Mouse (Mus musculus) kidney, adult 8-10 months (tissue): ENCODE measurements at regions not wholly inside any gene's neighbourhood (a gene's known extent, or its start where the extent isn't known, plus 50 kb on each side); places are given as distances from the start of the nearest gene placed in this dataset.

ENCODE experiments used
- DNase-seq, 2 experiments: peaks; one replicate each; pipeline ENCODE4 v3.0.0; 2022

DNA sequence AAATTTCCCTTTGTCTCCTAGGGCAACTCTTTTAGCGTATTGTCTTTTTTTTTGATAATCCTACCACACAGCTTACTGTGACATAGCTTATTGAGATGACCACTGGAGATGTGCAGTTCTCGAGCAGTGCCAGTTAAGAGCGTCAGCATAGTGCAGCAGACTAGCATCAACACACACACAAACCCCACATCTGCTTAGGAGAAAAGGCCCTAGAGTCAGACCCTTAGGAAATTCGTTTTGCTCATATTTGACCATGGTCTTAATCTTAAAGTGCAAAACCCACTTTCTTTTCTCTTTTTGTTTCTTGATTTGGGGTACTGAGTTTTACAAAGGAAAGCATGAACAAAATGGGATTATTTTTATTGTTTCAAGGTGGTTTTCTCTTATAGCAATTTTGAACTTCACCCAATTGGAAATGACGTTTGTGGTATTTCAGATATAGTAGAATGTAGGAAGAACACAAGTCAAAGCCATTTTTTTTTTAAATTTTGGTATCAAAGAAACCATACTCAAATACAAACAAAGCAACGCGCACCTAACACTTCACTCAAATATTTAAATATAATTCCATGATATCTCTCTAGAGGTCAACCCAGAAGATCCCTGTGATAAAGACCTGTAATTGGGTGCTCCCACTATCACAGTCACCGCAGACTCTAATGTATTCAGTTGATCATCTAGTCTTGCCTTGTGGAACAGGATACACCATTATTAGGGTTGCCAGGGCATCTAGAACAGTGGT lies 116.7 kb upstream of the Itga4 start:
- no peak for DNase-seq

DNA sequence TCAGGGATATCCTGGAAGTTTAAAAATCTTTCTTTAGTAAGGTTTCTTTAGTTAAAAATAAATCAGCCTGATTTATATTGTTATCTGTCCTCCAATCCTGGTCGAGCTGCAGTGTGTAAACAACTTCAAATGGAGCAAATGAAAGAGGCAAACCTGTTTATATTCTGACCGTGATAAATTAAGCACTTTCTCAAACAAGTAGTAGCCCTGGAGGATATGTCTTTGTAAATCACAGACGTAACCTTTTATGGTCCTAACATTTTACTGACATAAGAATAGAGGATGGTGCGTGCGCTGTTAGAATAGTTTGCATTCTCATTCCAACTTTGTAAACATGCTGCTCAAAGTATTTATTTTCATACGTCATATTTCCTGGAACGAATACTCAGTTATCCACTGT lies 113.3 kb upstream of the Itga4 start:
- DNase-seq, result no peak

DNA sequence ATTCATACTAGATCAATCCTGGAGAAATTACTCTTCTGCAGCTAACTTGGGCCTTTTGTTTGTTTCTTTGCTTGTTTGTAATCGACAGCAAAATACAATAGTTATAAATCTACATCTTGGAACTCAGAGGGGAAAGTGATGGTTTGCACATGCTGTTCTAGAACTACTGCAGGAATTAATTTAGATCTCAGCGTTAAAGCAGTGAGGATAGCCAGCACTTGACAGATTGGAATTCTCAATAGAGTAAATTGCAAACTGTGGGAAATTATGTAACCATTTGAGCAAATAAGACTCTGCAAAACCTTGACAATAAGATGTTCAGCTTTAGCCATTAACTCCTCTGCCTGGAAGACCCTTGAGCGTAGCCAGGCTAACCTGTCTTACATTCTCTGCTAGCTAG lies 112.0 kb upstream of the Itga4 start:
- DNase-seq, result no peak

DNA sequence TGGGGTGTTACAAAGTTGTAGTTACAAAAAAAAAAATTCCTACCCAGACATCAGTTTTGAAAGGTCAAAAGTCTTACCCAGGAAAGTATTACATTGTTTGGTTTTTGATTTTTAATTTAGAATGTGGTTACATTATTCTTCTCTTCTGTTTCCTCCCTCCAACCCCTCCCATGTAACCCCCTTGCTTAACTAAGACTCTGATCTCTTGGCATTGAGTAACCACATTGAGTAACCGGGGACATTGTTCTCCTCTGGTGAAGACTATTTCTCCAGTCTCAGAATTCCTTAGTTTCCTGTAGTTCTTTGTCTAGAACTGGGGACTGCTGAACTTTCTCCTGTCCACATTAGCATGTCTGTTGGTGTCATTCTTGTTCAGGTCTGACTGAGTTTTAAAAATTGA lies 109.3 kb upstream of the Itga4 start:
- DNase-seq, result no peak

DNA sequence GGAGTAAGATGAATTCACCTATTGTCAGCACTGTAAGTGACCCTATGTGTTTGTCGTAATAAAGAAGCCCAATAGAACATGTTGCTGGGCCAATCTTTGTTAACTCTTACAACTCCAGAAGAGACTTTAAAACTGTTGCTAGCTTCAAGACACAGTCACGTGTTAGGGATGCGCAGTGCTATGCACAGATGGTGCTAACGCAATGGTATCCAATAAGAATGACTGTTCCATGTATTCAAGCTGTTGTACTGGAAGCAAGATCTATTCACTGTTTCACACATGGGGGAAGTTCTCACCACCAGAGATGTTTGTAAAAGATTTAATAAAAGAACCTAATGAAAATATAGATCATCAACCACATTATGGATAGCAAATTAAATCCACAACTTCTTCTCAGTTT lies 108.7 kb upstream of the Itga4 start:
- no peak for DNase-seq

DNA sequence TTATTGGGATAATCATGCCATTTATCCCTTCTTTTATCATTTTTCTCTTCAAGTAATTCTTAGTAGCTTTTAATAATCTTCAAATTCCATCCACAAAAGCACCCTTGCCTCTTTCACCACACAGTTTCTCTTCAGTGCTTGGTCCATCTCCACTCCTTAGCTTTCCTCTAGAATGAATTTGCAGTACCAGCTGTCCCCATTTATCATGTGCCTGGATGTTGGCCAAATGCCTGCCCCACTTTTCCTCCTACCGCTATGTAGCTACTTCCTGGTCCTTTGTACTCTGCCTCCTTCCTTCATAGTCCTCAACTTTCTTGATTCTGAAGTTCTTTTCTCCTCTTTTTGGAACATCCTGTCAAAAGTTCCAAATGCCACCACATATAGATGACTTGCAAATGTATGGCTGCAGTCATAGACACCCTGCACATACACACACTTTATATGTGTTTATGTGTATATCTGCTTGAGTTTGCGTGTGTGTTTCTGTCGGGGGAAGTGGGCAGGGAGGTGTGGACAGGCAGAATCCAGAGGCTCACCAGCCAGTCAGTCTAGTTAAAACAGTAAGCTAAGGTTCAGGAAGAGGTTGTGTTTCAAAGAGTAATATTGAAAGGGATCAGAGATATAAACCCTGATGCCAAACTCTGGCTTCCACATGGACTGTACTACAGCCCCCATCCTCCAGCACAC lies 106.1 kb upstream of the Itga4 start:
- peak in 1 of 2 experiments; percentile 17 for DNase-seq

DNA sequence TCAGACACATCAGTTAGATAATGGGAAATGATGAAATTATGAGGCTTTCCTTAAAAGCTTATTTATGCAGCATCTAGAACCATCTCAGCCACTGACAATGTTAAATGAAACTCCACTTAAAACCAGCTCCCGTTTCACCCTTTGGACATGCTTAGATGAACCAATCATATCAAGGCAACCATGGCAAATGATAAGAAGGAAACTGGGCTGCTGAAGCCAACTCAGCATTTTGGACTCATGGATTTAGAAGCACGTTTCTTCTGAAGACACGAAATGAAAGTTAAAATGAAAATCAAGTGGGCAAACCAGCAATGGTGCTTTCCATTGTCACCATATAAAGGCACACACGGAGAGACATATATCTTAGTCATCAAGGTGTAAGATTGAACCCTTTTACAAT lies 103.6 kb upstream of the Itga4 start:
- DNase-seq, result no peak

DNA sequence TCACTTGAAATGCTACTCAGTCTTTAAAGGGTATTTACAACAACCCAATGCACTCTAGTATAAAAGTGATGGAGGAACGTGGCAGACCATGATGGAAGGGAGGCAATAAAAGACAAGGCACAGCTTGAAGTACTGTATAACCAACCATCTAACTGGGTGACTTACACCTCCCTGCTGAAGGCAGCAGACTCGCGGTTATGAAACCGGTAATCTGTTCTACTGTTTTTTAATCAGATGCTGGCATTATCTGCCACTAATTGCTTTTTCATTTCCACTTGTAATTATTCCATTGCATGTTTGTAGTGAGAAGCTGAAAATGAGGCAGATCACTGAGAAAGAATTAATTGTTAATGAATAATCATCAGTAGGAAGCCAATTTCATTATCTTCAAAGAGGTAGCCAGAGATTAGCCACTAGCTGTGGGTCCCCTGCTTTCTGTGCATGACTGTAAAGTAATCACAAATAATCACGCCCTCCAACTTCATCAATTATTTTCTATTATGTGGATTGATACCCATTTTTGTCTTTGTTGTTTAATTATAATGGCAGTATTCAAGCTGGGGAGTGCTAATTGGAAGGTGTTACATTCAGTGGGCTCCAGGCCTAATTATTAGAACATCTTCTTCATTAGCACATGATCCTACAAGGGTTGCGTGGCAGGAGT lies 103.1 kb upstream of the Itga4 start:
- DNase-seq, result no peak

DNA sequence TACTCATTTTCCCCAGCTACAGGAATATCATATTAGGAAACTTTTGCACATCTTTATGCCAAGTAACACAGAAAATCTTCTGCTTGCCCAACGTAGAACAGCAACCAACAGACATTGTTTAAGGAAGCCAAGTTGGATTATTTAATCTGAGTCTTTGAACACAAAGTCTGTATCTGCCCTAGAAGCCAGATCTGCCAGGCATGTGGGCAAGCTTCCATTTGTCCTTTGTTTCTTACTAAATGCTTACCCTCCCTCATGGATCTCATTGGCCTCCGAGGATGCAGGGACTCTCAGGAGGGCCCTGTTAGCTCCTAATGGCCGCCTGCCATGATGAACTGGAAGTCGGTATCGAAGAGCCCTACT lies 102.5 kb upstream of the Itga4 start:
- DNase-seq, result no peak

DNA sequence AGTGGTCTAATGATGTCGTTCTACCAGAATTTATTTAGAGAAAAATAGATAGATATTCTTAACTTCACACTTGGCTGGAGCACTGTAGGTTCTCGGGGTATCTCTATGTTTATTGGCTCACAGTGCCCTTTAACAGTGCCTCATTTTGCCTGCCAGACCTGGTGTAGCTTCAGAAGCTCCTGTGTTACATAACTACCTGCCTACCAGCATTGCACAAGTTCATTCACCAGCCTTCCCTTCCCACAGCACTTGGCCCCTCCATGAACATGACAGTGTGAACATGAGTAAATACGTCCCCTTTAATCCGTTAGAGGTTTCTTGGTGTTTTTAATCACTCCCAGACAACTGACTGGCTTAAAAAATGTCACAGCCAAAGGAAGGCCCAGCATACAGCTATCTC lies 102.2 kb upstream of the Itga4 start:
- no peak for DNase-seq

DNA sequence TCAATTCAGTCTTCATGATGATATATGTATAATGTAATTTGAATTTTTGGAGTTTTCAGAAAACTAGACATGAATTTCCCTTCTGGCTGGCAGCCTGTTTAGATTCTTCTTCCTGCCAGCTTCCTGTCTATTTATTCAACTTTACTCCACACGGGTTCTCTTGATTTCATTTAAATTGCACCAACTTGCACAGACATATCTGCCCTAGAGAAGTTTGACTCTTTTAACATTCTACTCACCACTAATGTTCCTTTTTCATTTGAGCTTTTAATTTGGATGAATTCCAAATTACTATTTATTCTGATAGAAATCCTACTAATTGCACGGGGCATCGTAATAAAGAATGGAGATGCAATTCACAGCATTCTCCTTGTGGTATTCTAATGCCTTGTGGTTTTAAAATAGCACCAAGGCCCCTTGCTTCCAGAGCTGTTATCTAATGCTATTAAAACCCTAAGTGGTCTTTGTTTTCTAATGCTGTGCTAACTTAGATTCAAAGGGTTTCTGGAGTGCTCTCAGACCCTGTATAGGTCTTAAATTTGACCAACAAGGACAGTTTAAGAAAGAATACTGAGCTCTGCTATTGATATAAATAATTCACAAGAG lies 96.7 kb upstream of the Itga4 start:
- DNase-seq, result no peak

DNA sequence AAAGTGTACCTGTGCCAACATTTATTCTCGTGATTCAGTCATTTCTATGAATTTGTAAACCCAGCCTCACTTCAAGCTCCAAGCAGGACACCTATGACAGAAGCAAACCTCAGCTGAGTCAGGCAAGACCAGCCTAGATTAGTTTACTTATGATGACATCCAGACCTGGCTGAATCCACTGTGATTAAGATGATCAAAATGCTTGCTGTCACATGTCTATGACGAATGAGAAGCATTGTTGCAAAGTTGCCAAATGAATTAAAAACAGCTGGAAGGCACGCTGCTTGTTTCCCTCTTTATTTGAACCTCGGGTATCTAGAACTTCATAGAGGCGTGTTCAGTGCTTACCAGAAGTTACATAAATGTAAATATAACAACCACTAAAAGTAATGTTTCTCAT lies 95.9 kb upstream of the Itga4 start:
- DNase-seq, result no peak

DNA sequence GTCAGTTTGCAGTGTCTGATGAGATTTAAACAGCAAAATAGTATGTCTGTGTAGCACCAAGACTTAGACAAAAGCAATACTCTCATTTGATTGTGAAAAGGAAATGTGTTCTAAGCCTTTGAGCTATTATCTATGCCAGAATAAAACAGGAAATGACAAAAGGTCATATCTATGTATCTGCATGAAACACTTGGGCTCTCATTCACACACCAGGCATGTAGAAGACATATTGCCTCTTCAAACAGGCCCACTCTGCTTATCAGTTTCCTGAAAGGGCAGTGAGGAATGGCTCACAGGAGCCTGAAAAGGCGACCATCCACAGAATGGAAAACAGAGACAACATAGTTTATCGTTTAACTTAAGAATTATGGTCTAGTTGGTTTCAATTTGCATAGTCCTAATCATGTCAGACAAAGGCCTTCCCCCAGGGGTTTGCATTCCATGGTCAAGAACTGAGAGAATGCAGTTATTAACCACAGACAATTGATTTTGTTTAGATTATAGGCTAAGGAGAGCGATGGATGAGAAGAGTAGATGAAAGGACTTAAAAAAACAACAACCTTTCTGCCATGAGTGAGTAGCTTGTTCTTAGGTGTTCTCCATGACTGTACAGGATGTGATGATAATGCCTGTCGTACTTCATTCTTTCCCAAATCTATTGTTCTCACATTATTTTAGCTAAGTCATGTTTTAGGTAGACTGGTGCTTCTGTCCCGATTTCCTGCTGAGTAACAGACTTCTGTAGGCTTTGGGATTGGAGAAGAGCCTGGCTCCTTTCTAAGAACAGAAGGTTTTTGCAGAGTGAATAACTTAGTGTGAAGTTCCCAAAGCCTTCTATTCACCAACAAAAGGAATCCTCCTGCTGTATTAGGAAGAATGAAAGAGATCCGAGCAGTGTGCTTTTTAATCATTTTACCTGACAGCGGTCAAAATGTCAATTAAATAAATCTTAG lies 82.0 kb upstream of the Itga4 start:
- DNase-seq, result no peak

DNA sequence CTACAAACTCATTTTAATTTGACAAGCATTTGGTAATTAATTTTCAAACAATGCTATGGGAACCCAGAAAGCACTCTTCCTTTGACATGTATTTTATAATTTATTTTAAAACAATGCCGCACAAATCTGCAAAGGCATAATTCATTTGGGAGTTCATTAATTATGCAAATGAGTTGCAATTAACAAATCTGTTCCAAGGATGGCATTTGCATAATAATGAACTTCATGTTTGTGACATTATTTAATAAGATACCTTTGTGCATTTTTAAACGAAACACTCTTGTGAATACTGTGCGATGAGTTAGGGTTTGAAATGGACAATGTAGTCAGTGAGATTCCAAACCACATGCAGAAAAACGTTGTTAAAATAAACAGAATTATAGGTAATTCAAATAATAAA lies 80.9 kb upstream of the Itga4 start:
- no peak for DNase-seq

DNA sequence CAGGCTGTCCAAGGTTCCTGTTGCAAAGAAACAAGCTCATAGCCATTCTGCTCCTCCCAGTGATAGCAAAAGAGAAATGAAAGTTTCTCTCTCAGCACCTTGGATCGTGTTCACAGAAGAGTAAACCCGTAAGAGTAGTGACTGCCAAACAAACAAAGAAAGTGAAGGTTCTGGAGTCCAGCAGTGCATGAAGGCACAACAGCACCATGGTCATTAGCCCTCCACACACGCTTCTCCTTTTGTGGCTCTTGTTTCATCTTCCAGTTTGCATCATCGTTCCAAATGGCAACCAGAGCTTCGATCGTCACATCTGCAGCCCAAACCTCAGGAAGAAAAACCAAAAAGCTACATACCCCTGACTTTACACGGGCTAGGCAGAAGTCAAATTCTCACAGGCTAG lies 74.4 kb upstream of the Itga4 start:
- no peak for DNase-seq

DNA sequence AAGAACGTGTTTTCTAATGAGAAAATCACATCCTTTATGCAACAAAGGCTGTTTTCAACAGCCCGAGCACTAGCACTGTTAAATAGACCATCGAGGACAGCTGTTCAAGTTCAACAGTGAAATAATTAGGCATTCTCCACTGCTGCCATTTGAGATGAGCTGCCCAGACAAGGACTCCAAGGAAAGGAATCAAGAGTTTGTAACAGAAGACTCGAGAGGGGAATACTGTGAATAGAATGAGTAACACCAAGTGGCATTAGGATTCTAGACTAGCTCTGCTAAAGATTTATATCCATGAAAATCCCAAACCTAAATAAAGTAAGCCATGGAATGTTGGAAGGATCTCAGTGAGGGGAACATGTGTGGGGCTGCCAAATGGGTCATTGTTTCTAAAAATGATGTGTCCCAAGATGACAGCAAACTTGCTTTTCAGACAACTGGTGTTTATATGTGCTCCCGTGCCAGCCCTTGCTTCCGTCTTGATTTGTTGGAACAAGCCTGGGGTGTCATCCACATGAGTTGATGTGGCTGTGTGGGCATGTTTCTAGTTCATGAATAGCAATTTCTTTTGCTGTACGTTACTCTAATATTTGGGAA lies 72.1 kb upstream of the Itga4 start:
- DNase-seq, result no peak

DNA sequence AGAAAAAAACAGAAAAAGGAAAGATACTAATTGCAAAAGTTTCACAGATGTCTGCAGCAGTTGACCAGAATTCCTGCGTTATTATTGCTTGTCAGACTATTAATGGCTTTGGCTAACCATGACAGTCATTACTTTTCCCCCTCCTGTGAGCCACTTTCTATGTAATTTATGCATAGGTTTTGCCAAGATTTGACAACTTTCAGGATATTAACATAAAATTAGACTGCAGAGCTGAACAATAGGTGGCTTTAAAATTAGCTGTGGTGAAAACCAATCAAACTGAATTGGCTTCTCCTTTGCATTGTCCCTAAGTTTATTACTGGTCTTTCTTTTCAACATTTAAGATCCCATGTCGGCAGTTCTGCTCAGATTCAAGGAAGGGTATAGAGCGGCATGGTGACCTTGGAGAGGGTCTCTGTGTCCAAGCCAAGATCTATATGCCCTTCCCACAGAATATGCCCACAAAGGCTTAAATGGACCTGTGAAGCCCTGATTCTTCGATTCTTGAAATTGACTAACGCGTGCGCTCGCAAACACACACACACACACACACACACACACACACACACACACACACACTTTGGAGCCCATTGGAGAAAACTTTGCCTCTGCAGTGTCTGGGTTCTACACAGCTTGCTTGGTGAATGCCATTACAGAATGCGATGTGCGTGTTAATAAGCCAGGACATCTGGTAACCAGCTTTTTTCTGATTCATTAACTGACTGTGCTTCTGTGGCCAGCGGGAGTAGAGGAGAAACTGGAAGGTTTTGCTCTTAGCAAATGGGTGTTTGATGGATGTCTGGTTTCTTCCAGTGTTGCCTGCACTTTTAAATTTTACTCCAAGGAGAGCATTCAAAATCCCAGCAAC lies 69.8 kb upstream of the Itga4 start:
- DNase-seq, result no peak

DNA sequence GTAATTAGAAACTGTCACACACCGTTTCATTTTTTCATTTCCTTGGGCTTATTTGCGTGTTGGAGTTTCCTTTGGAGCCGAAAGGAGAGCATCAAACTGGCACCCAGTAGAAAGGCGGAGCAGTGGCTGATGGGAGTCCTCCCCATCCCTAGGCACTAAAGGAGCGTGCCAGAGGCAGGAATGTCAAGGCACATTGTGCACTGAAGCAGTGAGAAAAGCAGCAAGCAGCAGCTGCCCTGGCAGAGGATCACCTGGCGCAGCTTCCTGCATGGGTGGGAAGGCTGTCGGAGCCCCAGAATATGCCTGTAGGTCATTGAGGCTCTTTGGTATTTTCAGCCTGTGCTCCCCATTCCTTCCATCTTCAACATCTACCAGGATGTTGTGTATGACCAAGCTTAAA lies 68.3 kb upstream of the Itga4 start:
- DNase-seq, result no peak

DNA sequence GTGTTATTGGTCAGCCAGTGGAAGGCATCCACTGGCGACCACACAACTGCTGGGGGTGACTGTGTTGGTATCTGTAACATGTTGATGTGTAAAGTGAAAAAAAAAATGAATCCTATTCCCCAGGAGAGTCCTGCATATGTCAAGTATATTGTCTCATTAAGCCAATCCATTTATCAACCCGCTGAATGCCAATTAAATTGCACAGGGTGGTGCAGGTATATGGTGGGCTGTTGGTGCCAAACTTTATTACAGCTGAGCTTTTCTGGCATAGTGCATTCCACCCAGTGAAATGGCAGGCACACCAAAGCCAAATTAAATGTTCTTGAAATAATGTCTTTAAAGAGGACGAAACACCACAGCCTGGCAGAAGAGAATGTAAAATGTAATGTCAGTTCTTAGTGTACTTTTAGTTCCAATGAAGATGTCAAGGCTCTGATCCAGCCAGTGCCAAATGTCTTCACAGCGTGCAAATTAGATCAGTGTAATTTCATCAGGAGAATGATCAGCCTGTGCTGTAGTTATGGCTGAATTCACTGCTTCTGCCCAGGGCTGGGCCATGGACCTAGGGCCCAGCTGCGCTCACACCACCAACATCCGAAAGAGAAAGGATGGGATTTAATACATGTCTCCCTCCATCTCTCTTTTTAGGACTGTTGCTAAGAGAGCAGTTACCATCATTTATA lies 66.6 kb upstream of the Itga4 start:
- DNase-seq, result no peak

DNA sequence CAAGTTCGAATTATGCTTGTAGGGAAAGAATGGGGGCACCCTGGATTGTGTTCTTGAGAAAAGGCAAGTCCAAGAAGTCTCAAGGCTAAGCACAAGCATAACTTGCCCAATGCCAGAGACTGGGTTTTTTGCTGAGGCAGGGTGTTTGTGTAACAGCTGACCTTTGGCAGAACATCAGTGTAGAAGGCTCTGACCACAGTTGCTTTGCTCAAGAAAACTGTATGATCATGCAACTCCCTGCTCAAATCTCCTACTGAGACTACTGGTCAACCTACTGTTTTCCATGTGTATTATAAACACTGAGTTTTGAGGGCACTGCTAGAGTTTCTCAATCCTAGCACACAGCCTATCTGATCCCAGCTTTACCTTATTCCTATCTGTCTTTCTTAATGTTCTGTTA lies 61.4 kb upstream of the Itga4 start:
- no peak for DNase-seq

DNA sequence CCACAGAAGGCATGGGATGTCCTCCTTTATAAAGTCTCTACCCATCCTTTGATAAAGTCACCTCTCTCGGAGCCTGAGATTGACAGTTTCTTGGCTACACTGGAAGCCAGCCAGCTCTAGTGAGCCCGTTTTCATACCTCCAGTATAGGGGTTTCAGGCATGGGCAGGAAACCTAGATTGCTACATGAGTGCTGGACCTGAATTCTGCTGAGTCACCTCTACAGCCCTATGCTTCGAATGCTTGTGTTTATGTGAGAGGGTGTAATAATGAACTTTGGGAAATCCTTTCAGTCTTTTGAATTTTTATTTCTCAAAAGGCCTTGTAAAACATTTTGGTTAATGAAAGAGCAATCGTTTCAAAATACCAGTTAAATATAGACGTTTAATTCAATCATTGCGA lies 53.5 kb upstream of the Itga4 start:
- no peak for DNase-seq
